Mouse (Mus musculus) liver, adult 2 months (tissue): ENCODE results near the gene Ephb4.

Experiments
- CTCF ChIP-seq: fragments of 200-500 bp; IDR thresholded peaks from 2 replicates; pipeline ENCODE4 v1.5.1; 2011; ENCODE audit warnings: low read depth, low read length, control low read depth
- POLR2A ChIP-seq: fragments of 200-500 bp; IDR thresholded peaks from 2 replicates; pipeline ENCODE4 v1.6.1; 2011; ENCODE audit warnings: low read length, control low read depth; ENCODE audit not compliant: insufficient read depth; ENCODE audit errors: extremely low read depth

GRCm38 (mm10) chr5:137425648-137426047, 75.7 kb downstream of the Ephb4 start:
- TF ChIP-seq CTCF (no peak), POLR2A (no peak)
